Mouse (Mus musculus) small intestine, adult 10 weeks (tissue): Measurements from ENCODE around the gene Rhbdd2. TPM values are rescaled to one million over a fixed set of nuclear protein-coding genes. Genes with fewer than 3 reads are reported as not detected.

Experiments used
- polyA plus RNA-seq: library from polyadenylated mRNA; stranded (reverse); fragments of 350-450 nt; fragmentation: Illumina TruSeq; extraction: RNeasy Lipid Tissue Mini Kit (QIAGEN cat#74804); gene quantifications from one replicate; pipeline ENCODE4 v1.2.3, GENCODE M21; 2014; ENCODE audit warnings: low replicate concordance

Gene Rhbdd2
- polyA plus RNA-seq: 7.2 TPM

GRCm38 (mm10) chr5:135632117-135632796 lies at the start of gene Rhbdd2:
Gene Rhbdd2, plus strand, starts transcription at chr5:135632618.

GRCm38 (mm10) chr5:135669741-135670275 lies 37.4 kb downstream of the Rhbdd2 start, which contains the start of gene Por:
Gene Por, plus strand, starts transcription at chr5:135670033.

Other genes with a start within 250 kb of the Rhbdd2 start
- gene Pom121, start 238.1 kb upstream of the Rhbdd2 start, polyA plus RNA-seq: 1.3 TPM
- 3.5 TPM for gene Hip1, start 87.5 kb upstream of the Rhbdd2 start, polyA plus RNA-seq
- gene Ccl26, start 69.0 kb upstream of the Rhbdd2 start, polyA plus RNA-seq: not detected
- gene Ccl24, start 59.6 kb upstream of the Rhbdd2 start, polyA plus RNA-seq: 2.7 TPM
- 45.0 TPM for gene Por, start 37.4 kb downstream of the Rhbdd2 start, polyA plus RNA-seq
- gene Tmem120a, start 111.8 kb downstream of the Rhbdd2 start, polyA plus RNA-seq: 16.6 TPM
- 0.89 TPM for gene Styxl1, start 145.8 kb downstream of the Rhbdd2 start, polyA plus RNA-seq
- 123 TPM for gene Mdh2, start 145.9 kb downstream of the Rhbdd2 start, polyA plus RNA-seq
- gene Srrm3, start 174.3 kb downstream of the Rhbdd2 start, polyA plus RNA-seq: not detected